Comparison of ENCODE assay signal across 9 mouse cellular contexts in genomic region chr12:52735161-52735560, GRCm38 (mm10). TPM values are rescaled to one million over a fixed set of nuclear protein-coding genes. Genes with fewer than 3 reads are reported as not detected.
DNase-seq lines count a peak whose midpoint lies in the region; ATAC-seq and TF ChIP-seq lines count a peak whose summit lies in the region.
"Not testable (repeated sequence)": the region's sequence is repeated elsewhere in the genome, so short reads cannot be mapped to it uniquely, and the experiment has no call there.
"Had no signal": no experiment of that assay in that cellular context is flagged by ENCODE, and none has a peak within 500 bp of the region (broad histone marks: within the 10 kb centered on the region; RNA-seq: fewer than 3 reads in every experiment).

No protein-coding gene starts in this region.

- TF ChIP-seq RAD21 in MEL (IDR thresholded peaks at IDR 0.05; ENCODE audit: low read depth, low read length): not testable (repeated sequence)

- not testable (repeated sequence) for H3K27me3 ChIP-seq in MEL (ENCODE audit: control insufficient read depth in 1 of 2, insufficient read depth in 2 of 2, low read length in 2 of 2); splenic B cell, adult 2 months (ENCODE audit: control insufficient read depth, insufficient read depth, low read length, poor library complexity, severe bottlenecking)

- H3K4me3 ChIP-seq in MEL (ENCODE audit: control insufficient read depth in 1 of 2, insufficient read depth in 1 of 2, low read depth in 2 of 2, low read length in 2 of 2): peak overlapping the region; percentile 47 to 72

- TF ChIP-seq CTCF in MEL (IDR thresholded peaks at IDR 0.05 in 2 of 3, conservative IDR thresholded peaks at IDR 0.05 in 1 of 3; ENCODE audit: control insufficient read depth in 1 of 3, insufficient read depth in 1 of 3, low read depth in 2 of 3, low read length in 3 of 3, poor library complexity in 1 of 3, severe bottlenecking in 1 of 3): peak in 1 of 3 experiments; percentile 26; a peak in 1 of 6 replicates

- not testable (repeated sequence) for H3K9me3 ChIP-seq in MEL (replicated peaks; ENCODE audit: insufficient read depth, low read length)

- not testable (repeated sequence) for H3K36me3 ChIP-seq in MEL (ENCODE audit: control insufficient read depth in 1 of 2, insufficient read depth in 2 of 2, low read length in 2 of 2); splenic B cell, adult 2 months (ENCODE audit: control insufficient read depth, insufficient read depth, low read length, poor library complexity, severe bottlenecking)

- H3K27ac ChIP-seq in MEL (ENCODE audit: control insufficient read depth, low read depth, low read length): peak overlapping the region; percentile 83

- peak in 1 of 2 experiments; percentile 38; a peak in 1 of 4 replicates for TF ChIP-seq POLR2A in MEL (IDR thresholded peaks at IDR 0.05; ENCODE audit: control insufficient read depth in 1 of 2, insufficient read depth in 1 of 2, low read depth in 1 of 2, low read length in 2 of 2, poor library complexity in 1 of 2)

- peak; percentile 73 for DNase-seq in 416B (ENCODE audit: low read depth)
- DNase-seq in CD4-positive, CD25-positive, alpha-beta regulatory T cell, adult 2 months (ENCODE audit: low read depth, low spot score): peak; percentile 31
- peak; percentile 90 for DNase-seq in MEL (ENCODE audit: low read depth, low spot score)
- DNase-seq in T-cell, adult 2 months (ENCODE audit: low spot score): peak; percentile 12
- peak; percentile 55 for DNase-seq in heart, adult 11 months
- DNase-seq in naive thymus-derived CD4-positive, alpha-beta T cell, adult 2 months (ENCODE audit: low read depth): peak; percentile 34
- peak; percentile 5 for DNase-seq in splenic B cell, adult 2 months (ENCODE audit: low read depth, low spot score)

- H3K79me2 ChIP-seq in MEL (ENCODE audit: control insufficient read depth, insufficient read depth, low read length, poor library complexity): not testable (repeated sequence)

- peak overlapping the region; percentile 80 for H3K9ac ChIP-seq in MEL (ENCODE audit: control insufficient read depth, low read depth, low read length, poor library complexity, severe bottlenecking)

- H3K4me1 ChIP-seq in MEL (ENCODE audit: control insufficient read depth in 1 of 2, insufficient read depth in 2 of 2, low read length in 2 of 2): not testable (repeated sequence)

- peak; percentile 38; the same call in 1 of the 2 replicates for ATAC-seq in megakaryocyte, adult 5-6 weeks (ENCODE audit: poor library complexity, severe bottlenecking)

- TF ChIP-seq EP300 in MEL (IDR thresholded peaks at IDR 0.05; ENCODE audit: low read depth in 1 of 2, low read length in 2 of 2): not testable (repeated sequence)

TF ChIP-seq in MEL, 35 proteins besides CTCF, POLR2A, EP300 and RAD21:
- TF ChIP-seq SIN3A (IDR thresholded peaks at IDR 0.05; ENCODE audit: low read length) (peak; percentile 33; the same call in 1 of the 2 replicates), NELFE (IDR thresholded peaks at IDR 0.05; ENCODE audit: low read depth, low read length) (peak; percentile 29; the same call in 1 of the 2 replicates), SMC3 (IDR thresholded peaks at IDR 0.05; ENCODE audit: low read depth, low read length) (peak; percentile 16; the same call in 1 of the 2 replicates), HCFC1 (IDR thresholded peaks at IDR 0.05; ENCODE audit: low read depth, low read length) (0 out of 2 replicates have a peak, but pooled peaks have one; percentile 32), NRF1 (IDR thresholded peaks at IDR 0.05; ENCODE audit: insufficient read depth, low read depth, low read length, poor library complexity, severe bottlenecking) (0 out of 2 replicates have a peak, but pooled peaks have one; percentile 12), ZNF384 (IDR thresholded peaks at IDR 0.05; ENCODE audit: low read depth, low read length) (peak; percentile 22; the same call in 1 of the 2 replicates)

RNA-seq across cellular contexts. Expression of gene Akap6, which starts 36.0 kb away (rescaled TPM):
- under 0.01 TPM in 1 of 2 replicates, not detected in the other for total RNA-seq in MEL (2012; rRNA removed)
- not detected for polyA plus RNA-seq in MEL (2012; ENCODE audit: insufficient read depth in 1 of 2, insufficient read length in 2 of 2, low read depth in 1 of 2, low replicate concordance in 2 of 2, missing spikeins in 1 of 2)
- not detected in 2 replicates for total RNA-seq in megakaryocyte, adult 5-6 weeks (2015)
- total RNA-seq in megakaryocyte, adult 5-6 weeks (2017): not detected in 2 replicates
- polyA plus RNA-seq: G1E had no signal

Comparison
In these comparisons a context has a peak if more than half of its experiments do, and no peak if none do; other contexts are left out.
1. Peak in every context shown above with its lines: DNase-seq, ATAC-seq, H3K4me3 ChIP-seq and H3K27ac ChIP-seq.
2. DNase-seq: peak in every context shown above with its lines; median percentile 90 in MEL; 73 in 416B; 55 in heart, adult 11 months; 34 in naive thymus-derived CD4-positive, alpha-beta T cell, adult 2 months; 31 in CD4-positive, CD25-positive, alpha-beta regulatory T cell, adult 2 months; 12 in T-cell, adult 2 months; 5 in splenic B cell, adult 2 months.